Mouse (Mus musculus): ENCODE data around the gene Kdm5a. TPM values are rescaled to one million over a fixed set of nuclear protein-coding genes. Genes with fewer than 3 reads are reported as not detected.
A peak's percentile ranks its signal among the peaks of the same experiment; 100 is the strongest.

Gene Kdm5a
- total and polyA plus RNA-seq, 3 experiments: 20.8 to 35.8 (median 29.3) TPM

GRCm38 (mm10) chr6:120470666-120471065 is 106.7 kb downstream of the Kdm5a start:
- peak overlapping the region in 2 of 3 experiments; percentile 19 to 44 for H3K4me3 ChIP-seq (replicated peaks in 1 of 3; ENCODE audit: low read depth in 2 of 3, low read length in 2 of 3, poor library complexity in 1 of 3)
- peak overlapping the region; percentile 100 for H3K27ac ChIP-seq (ENCODE audit: insufficient read depth, low read depth)
- TF ChIP-seq MYC (IDR thresholded peaks at IDR 0.05; ENCODE audit: low read depth, low read length) (peak; percentile 40; the same call in 1 of the 2 replicates), USF2 (conservative IDR thresholded peaks at IDR 0.05; ENCODE audit: low read depth, low read length) (no peak), ELF1 (IDR thresholded peaks at IDR 0.05; ENCODE audit: low read depth, low read length) (peak; percentile 55), MAX (IDR thresholded peaks at IDR 0.05; ENCODE audit: low read length) (no peak), E2F4 (IDR thresholded peaks at IDR 0.05; ENCODE audit: insufficient replicate concordance, low read depth, low read length) (no peak), ZMIZ1 (IDR thresholded peaks at IDR 0.05; ENCODE audit: low read depth, low read length) (peak; percentile 32; the same call in 1 of the 2 replicates), MXI1 (IDR thresholded peaks at IDR 0.05; ENCODE audit: low read depth, low read length) (0 out of 2 replicates have a peak, but pooled peaks have one; percentile 18), MEF2A (IDR thresholded peaks at IDR 0.05; ENCODE audit: borderline replicate concordance, low read depth, low read length) (peak; percentile 66; the same call in 1 of the 2 replicates), JUN (IDR thresholded peaks at IDR 0.05; ENCODE audit: insufficient read depth, low read depth, low read length) (no peak; the same call in 1 of the 2 replicates), USF1 (IDR thresholded peaks at IDR 0.05; ENCODE audit: low read depth, low read length) (no peak), TCF12 (IDR thresholded peaks at IDR 0.05; ENCODE audit: low read depth, low read length) (peak; percentile 59; the same call in 1 of the 2 replicates), POLR2A (IDR thresholded peaks at IDR 0.05; ENCODE audit: low read depth, low read length) (0 out of 2 replicates have a peak, but pooled peaks have one; percentile 20), ZC3H11A (IDR thresholded peaks at IDR 0.05; ENCODE audit: low read depth, low read length) (no peak), ZKSCAN1 (IDR thresholded peaks at IDR 0.05; ENCODE audit: borderline replicate concordance, low read depth, low read length) (no peak), MAZ (IDR thresholded peaks at IDR 0.05; ENCODE audit: low read depth, low read length) (0 out of 2 replicates have a peak, but pooled peaks have one; percentile 22), BHLHE40 (IDR thresholded peaks at IDR 0.05; ENCODE audit: low read depth, low read length) (peak; percentile 59; the same call in 1 of the 2 replicates), SIN3A (IDR thresholded peaks at IDR 0.05; ENCODE audit: low read length) (peak; percentile 87), TBP (conservative IDR thresholded peaks at IDR 0.05; ENCODE audit: low read depth, low read length) (peak; percentile 60; the same call in 1 of the 2 replicates), IRF4 (IDR thresholded peaks at IDR 0.05; ENCODE audit: low read depth, low read length) (peak; percentile 92), ZNF384 (IDR thresholded peaks at IDR 0.05; ENCODE audit: low read depth, low read length) (no peak), ETS1 (conservative IDR thresholded peaks at IDR 0.05; ENCODE audit: low read depth, low read length) (peak; percentile 90), CHD1 (IDR thresholded peaks at IDR 0.05; ENCODE audit: low read depth, low read length) (no peak), RCOR1 (conservative IDR thresholded peaks at IDR 0.05; ENCODE audit: low read depth, low read length) (peak; percentile 58; the same call in 1 of the 2 replicates), EP300 (IDR thresholded peaks at IDR 0.05; ENCODE audit: low read length) (peak; percentile 89), CTCF (conservative IDR thresholded peaks at IDR 0.05 in 1 of 2, IDR thresholded peaks at IDR 0.05 in 1 of 2; ENCODE audit: low read depth in 2 of 2, low read length in 2 of 2) (no peak), JUND (conservative IDR thresholded peaks at IDR 0.05; ENCODE audit: low read depth, low read length) (0 out of 2 replicates have a peak, but pooled peaks have one; percentile 45)
- H3K36me3 ChIP-seq (replicated peaks in 1 of 2; ENCODE audit: control insufficient read depth in 1 of 2, insufficient read depth in 1 of 2, low read length in 1 of 2): peaks cover 24 to 30% of the 10 kb centered on the region in 2 experiments
- peaks cover 37 to 74% of the 10 kb centered on the region in 2 experiments for H3K4me1 ChIP-seq (ENCODE audit: control insufficient read depth in 1 of 2, insufficient read depth in 2 of 2)
- in situ Hi-C loops (cut with MboI; ENCODE audit: low pct_ligation_motif_present, low pct_unique_long_range_greater_than_20kb, low sequenced_read_pairs): no loop called here
- peaks cover 41% of the 10 kb centered on the region for H3K79me2 ChIP-seq (replicated peaks; ENCODE audit: control insufficient read depth, extremely low read depth, insufficient read depth, poor library complexity, severe bottlenecking)
- DNase-seq (ENCODE audit: extremely low read depth): peak; percentile 86
- no peaks in the 10 kb centered on the region for H3K27me3 ChIP-seq (replicated peaks)
- H3K9ac ChIP-seq (ENCODE audit: insufficient read depth, low read depth): peak overlapping the region; percentile 77
- dilution Hi-C loops (cut with MboI; ENCODE audit: extremely low pct_ligation_motif_present, extremely low pct_unique_long_range_greater_than_20kb, low sequenced_read_pairs): no loop called here
- peak overlapping the region; percentile 76 for H3K4me2 ChIP-seq (ENCODE audit: insufficient read depth, low read depth, poor library complexity, severe bottlenecking)
- no peaks in the 10 kb centered on the region for H3K9me3 ChIP-seq (replicated peaks; ENCODE audit: low read length)
